Mouse (Mus musculus) forebrain, embryonic 15.5 days (tissue): Measurements from ENCODE around the gene Pacrg. TPM values are rescaled to one million over a fixed set of nuclear protein-coding genes. Genes with fewer than 3 reads are reported as not detected.

Source experiments
- ATAC-seq: fragments of 200-750 bp; cut with Nextera tagmentation; replicated peaks from 2 replicates; pipeline ENCODE4 v1.8.0; 2017; ENCODE audit warnings: mild to moderate bottlenecking, moderate TSS enrichment, moderate library complexity
- H3K27ac ChIP-seq: fragments of 300-500 bp; sonication (generic); replicated peaks from 2 replicates; pipeline ENCODE4 v1.5.1; 2015; ENCODE audit warnings: mild to moderate bottlenecking, inconsistent platforms
- H3K27me3 ChIP-seq: fragments of 300-500 bp; sonication (generic); 2 replicates; pipeline ENCODE4 v1.6.1; 2015; ENCODE audit warnings: inconsistent platforms
- H3K36me3 ChIP-seq: fragments of 300-500 bp; sonication (generic); 2 replicates; pipeline ENCODE4 v1.6.1; 2015; ENCODE audit warnings: mild to moderate bottlenecking, inconsistent platforms
- H3K4me1 ChIP-seq: fragments of 300-500 bp; sonication (generic); 2 replicates; pipeline ENCODE4 v1.6.1; 2015; ENCODE audit warnings: inconsistent platforms
- H3K4me2 ChIP-seq: fragments of 300-500 bp; sonication (generic); replicated peaks from 2 replicates; pipeline ENCODE4 v1.6.1; 2015; ENCODE audit warnings: mild to moderate bottlenecking, inconsistent platforms
- H3K4me3 ChIP-seq: fragments of 300-500 bp; sonication (generic); 2 replicates; pipeline ENCODE4 v1.5.1; 2015; ENCODE audit warnings: mild to moderate bottlenecking, inconsistent platforms
- H3K9ac ChIP-seq: fragments of 300-500 bp; sonication (generic); replicated peaks from 2 replicates; pipeline ENCODE4 v1.6.1; 2015; ENCODE audit warnings: mild to moderate bottlenecking, inconsistent platforms
- H3K9me3 ChIP-seq: fragments of 300-500 bp; sonication (generic); 2 replicates; pipeline ENCODE4 v1.6.1; 2016; ENCODE audit warnings: inconsistent platforms
- WGBS: fragments of 180-500 bp; shearing (Covaris S2); methylation state at CpG from one replicate; pipeline ENCODE4 v1.1.7; 2015; ENCODE audit warnings: mixed read lengths; 5-methylcytosine and 5-hydroxymethylcytosine counted together
- polyA plus RNA-seq: library from polyadenylated mRNA; unstranded; fragments of >200 nt; fragmentation: Nextera tagmentation; extraction: Ambion mirVana; gene quantifications from 2 replicates; pipeline ENCODE4 v1.2.1, GENCODE M21; 2015

Pacrg gene
- polyA plus RNA-seq, 1 experiment from 2014 or later, result 9.7 TPM

- Histone ChIP-seq H3K27ac (no peak overlapping the region), H3K4me2 (no peak overlapping the region), H3K4me3 (no peak overlapping the region), H3K4me1 (peaks cover 9% of the 10 kb centered on the region), H3K27me3 (no peaks in the 10 kb centered on the region), H3K9ac (no peak overlapping the region), H3K9me3 (no peaks in the 10 kb centered on the region), H3K36me3 (no peaks in the 10 kb centered on the region)
- WGBS, result 93% methylated on average over 7 of the region's 7 CpGs
- no peak for ATAC-seq
Measured at GRCm38 (mm10) chr17:10562871-10563270, 277.2 kb downstream of the Pacrg start.

GRCm38 (mm10) chr17:10560053-10560452 is 280.1 kb downstream of the Pacrg start:
- no peaks in the 10 kb centered on the region for H3K9me3 ChIP-seq
- H3K4me3 ChIP-seq, result no peak overlapping the region
- no peak overlapping the region for H3K27ac ChIP-seq
- 8% methylated on average over 3 of the region's 3 CpGs for WGBS
- ATAC-seq, result no peak
- no peak overlapping the region for H3K4me2 ChIP-seq
- no peaks in the 10 kb centered on the region for H3K27me3 ChIP-seq
- peaks cover 9% of the 10 kb centered on the region for H3K4me1 ChIP-seq
- H3K36me3 ChIP-seq, result no peaks in the 10 kb centered on the region
- no peak overlapping the region for H3K9ac ChIP-seq

DNA sequence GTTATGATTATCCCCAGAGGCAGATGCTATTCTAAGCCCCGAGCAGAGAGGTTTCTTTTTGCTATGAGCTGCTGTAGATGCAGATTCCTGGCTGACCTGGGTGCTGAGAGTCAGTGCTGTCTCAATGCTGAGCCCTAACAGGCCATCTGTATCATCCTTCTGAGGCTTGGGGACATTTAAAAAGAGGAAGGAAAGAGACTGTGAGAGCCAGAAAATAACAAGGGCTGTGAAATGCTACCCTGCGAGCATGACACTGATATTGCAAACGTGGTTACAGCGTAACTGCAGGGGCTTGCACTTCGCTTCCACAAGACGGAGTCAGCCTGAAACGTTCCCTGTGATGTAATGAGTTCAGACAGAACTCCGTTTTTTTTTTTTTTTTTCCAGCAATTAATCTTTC is 281.4 kb downstream of the Pacrg start:
- Histone ChIP-seq H3K36me3 (no peaks in the 10 kb centered on the region), H3K4me2 (no peak overlapping the region), H3K9ac (no peak overlapping the region), H3K4me3 (no peak overlapping the region), H3K27ac (no peak overlapping the region), H3K9me3 (no peaks in the 10 kb centered on the region), H3K27me3 (no peaks in the 10 kb centered on the region), H3K4me1 (peaks cover 9% of the 10 kb centered on the region)
- WGBS, result 81% methylated on average over 8 of the region's 8 CpGs
- no peak for ATAC-seq

- no peak overlapping the region for H3K27ac ChIP-seq
- 95% methylated on average over 16 of the region's 16 CpGs for WGBS
- H3K9me3 ChIP-seq, result no peaks in the 10 kb centered on the region
- ATAC-seq, result no peak
- H3K4me2 ChIP-seq, result no peak overlapping the region
- no peaks in the 10 kb centered on the region for H3K36me3 ChIP-seq
- no peaks in the 10 kb centered on the region for H3K27me3 ChIP-seq
- no peak overlapping the region for H3K9ac ChIP-seq
- no peaks in the 10 kb centered on the region for H3K4me1 ChIP-seq
- H3K4me3 ChIP-seq, result no peak overlapping the region
Measured at GRCm38 (mm10) chr17:10552295-10553056, 287.6 kb downstream of the Pacrg start.

GRCm38 (mm10) chr17:10550781-10551520 is 289.2 kb downstream of the Pacrg start:
- ATAC-seq, result no peak
- Histone ChIP-seq H3K27me3 (no peaks in the 10 kb centered on the region), H3K36me3 (no peaks in the 10 kb centered on the region), H3K27ac (no peak overlapping the region), H3K9me3 (no peaks in the 10 kb centered on the region), H3K4me1 (no peaks in the 10 kb centered on the region), H3K4me3 (no peak overlapping the region), H3K9ac (no peak overlapping the region), H3K4me2 (no peak overlapping the region)
- WGBS, result 77% methylated on average over 15 of the region's 15 CpGs

DNA sequence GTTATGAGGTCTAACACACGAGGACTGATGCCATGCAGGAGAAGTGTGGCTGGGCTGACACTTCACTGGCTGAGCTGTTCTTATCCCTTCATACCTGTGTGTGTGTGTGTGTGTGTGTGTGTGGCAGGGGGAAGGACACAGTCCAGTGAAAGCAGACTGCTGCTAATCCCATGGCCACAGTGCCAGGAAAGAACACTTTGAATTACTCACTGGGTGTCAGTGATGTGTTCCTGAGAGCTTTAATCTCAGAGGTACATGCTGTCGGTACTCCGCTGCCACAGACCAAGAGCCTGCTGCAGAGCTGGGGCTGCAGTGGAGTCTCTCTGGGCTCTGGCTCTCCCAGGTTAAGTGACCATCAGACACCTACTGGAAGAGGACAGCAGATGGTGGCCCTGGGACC is 290.3 kb downstream of the Pacrg start:
- Histone ChIP-seq H3K27ac (no peak overlapping the region), H3K27me3 (no peaks in the 10 kb centered on the region), H3K4me3 (no peak overlapping the region), H3K4me1 (no peaks in the 10 kb centered on the region), H3K36me3 (no peaks in the 10 kb centered on the region), H3K9me3 (no peaks in the 10 kb centered on the region), H3K9ac (no peak overlapping the region), H3K4me2 (no peak overlapping the region)
- 82% methylated on average over 3 of the region's 3 CpGs for WGBS
- ATAC-seq, result no peak

- Histone ChIP-seq H3K4me1 (no peaks in the 10 kb centered on the region), H3K36me3 (no peaks in the 10 kb centered on the region), H3K9me3 (no peaks in the 10 kb centered on the region), H3K9ac (no peak overlapping the region), H3K27me3 (no peaks in the 10 kb centered on the region), H3K4me3 (no peak overlapping the region), H3K4me2 (no peak overlapping the region), H3K27ac (no peak overlapping the region)
- 88% methylated on average over 4 of the region's 4 CpGs for WGBS
- ATAC-seq, result no peak
Measured at GRCm38 (mm10) chr17:10548969-10549368, 291.1 kb downstream of the Pacrg start.

DNA sequence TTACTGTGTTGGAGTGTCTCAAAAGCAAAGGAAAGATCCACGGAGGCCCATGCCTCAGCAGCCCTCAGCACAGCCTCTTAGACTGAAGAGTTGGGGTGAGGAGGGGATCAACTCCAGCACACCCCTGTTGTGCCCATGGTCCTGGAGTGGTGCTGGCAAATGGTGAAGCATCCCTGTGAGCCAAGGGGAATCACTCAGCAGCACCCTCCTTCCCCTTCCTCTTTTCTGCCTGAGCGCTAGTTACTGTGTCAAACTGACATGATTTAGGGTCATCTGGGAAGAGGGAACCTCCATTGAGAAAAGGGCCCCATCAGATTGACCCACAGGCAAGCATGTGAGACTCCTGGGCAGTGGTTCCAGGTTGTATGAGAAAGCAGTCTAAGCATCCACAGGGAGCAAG is 299.3 kb downstream of the Pacrg start:
- Histone ChIP-seq H3K27me3 (no peaks in the 10 kb centered on the region; the same call in 1 of the 2 replicates), H3K4me2 (no peak overlapping the region), H3K9me3 (no peaks in the 10 kb centered on the region), H3K4me3 (no peak overlapping the region), H3K27ac (no peak overlapping the region), H3K9ac (no peak overlapping the region), H3K4me1 (no peaks in the 10 kb centered on the region), H3K36me3 (no peaks in the 10 kb centered on the region)
- ATAC-seq, result no peak
- WGBS, result 94% methylated on average over 1 of the region's 2 CpGs

DNA sequence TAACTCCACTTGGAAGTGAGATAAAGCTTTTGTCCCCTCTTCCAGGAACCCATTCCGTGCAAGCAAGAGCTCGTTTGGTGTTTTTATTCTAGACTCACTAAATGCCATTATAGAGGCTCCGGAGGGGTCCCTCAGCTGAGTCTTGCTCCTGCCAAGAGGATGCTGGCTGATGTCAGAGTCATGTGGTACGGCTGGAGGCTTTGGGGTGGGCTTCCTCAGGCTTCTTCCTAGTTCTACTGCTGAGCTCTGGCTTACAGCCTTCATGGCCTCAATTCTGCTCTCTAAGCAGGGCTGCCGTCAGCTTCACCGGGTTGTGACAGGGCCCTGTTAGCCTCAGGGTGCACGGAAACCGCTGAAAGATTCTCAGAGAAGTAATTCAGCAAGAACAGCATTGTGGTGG is 305.9 kb downstream of the Pacrg start:
- Histone ChIP-seq H3K27me3 (no peaks in the 10 kb centered on the region), H3K4me1 (peaks cover 26% of the 10 kb centered on the region), H3K9me3 (no peaks in the 10 kb centered on the region), H3K9ac (no peak overlapping the region), H3K27ac (no peak overlapping the region; the same call in 1 of the 2 replicates), H3K36me3 (no peaks in the 10 kb centered on the region), H3K4me3 (no peak overlapping the region), H3K4me2 (no peak overlapping the region)
- 17% methylated on average over 8 of the region's 8 CpGs for WGBS
- ATAC-seq, result peak; percentile 25

DNA sequence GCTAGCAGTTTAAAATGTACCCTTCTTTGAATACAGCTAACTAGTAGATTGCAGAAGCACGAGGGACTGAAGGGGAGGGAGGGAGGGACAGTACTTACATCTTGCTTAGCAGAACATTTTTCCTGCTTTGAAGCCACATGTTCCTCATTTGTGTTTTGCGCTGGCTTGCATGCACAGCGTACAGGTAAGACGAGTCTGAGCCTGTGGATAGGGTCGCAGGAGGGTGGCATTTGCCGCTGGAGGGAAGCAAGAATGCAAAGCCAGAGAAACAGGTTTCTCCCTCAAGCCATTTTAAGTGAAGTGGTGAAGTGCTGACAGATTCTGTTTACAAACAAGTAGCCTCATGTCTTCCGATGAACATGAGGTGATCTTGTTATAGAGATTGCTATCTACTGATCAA is 306.6 kb downstream of the Pacrg start:
- no peak for ATAC-seq
- H3K4me3 ChIP-seq, result no peak overlapping the region
- H3K9ac ChIP-seq, result no peak overlapping the region
- H3K36me3 ChIP-seq, result no peaks in the 10 kb centered on the region
- H3K4me1 ChIP-seq, result peaks cover 26% of the 10 kb centered on the region
- H3K4me2 ChIP-seq, result no peak overlapping the region
- H3K27ac ChIP-seq, result no peak overlapping the region
- no peaks in the 10 kb centered on the region for H3K27me3 ChIP-seq
- H3K9me3 ChIP-seq, result no peaks in the 10 kb centered on the region
- WGBS, result 79% methylated on average over 7 of the region's 7 CpGs

DNA sequence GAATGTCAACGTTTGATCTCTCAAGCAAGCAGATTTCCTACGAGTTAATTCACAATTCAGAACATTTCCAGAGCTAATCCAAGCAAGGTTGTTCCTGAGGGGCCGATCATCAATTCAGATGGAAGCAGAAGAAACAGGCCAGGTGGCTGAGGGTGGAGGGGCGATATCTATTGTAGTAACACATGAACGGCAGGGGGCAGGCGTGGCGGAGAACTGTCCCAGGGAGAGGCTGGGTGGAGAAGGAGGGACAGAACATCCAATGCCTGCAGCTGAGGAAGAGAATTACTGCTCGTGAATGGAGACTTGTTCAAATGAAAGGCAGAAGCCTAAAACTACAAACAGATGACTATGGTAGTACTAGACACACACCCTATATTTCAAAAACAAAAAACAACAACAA is 309.1 kb downstream of the Pacrg start:
- 23% methylated on average over 8 of the region's 8 CpGs for WGBS
- no peaks in the 10 kb centered on the region for H3K27me3 ChIP-seq
- H3K4me2 ChIP-seq, result no peak overlapping the region
- H3K9me3 ChIP-seq, result no peaks in the 10 kb centered on the region
- no peaks in the 10 kb centered on the region for H3K36me3 ChIP-seq
- no peak for ATAC-seq
- peaks cover 26% of the 10 kb centered on the region for H3K4me1 ChIP-seq
- no peak overlapping the region for H3K27ac ChIP-seq
- H3K9ac ChIP-seq, result no peak overlapping the region
- no peak overlapping the region for H3K4me3 ChIP-seq

- ATAC-seq, result no peak; the same call in 1 of the 2 replicates
- H3K9me3 ChIP-seq, result no peaks in the 10 kb centered on the region
- no peak overlapping the region for H3K9ac ChIP-seq
- no peak overlapping the region for H3K4me3 ChIP-seq
- H3K27ac ChIP-seq, result no peak overlapping the region
- no peaks in the 10 kb centered on the region for H3K36me3 ChIP-seq
- WGBS, result 78% methylated on average over 3 of the region's 3 CpGs
- H3K4me2 ChIP-seq, result no peak overlapping the region
- no peaks in the 10 kb centered on the region for H3K27me3 ChIP-seq
- H3K4me1 ChIP-seq, result peaks cover 25% of the 10 kb centered on the region
Measured at GRCm38 (mm10) chr17:10529329-10529955, 310.7 kb downstream of the Pacrg start.
